Mouse (Mus musculus) 3T3-L1 (cell line): ENCODE results near the gene Rnf43.

Experiments
- DNase-seq: peaks from one replicate; pipeline ENCODE4 v3.0.0-alpha.2; 2015; ENCODE audit warnings: low read depth, low spot score

Gene Rnf43

GRCm38 (mm10) chr11:87677756-87678155 is 15.2 kb downstream of the Rnf43 start:
- no peak for DNase-seq

GRCm38 (mm10) chr11:87678545-87678944 is 16.0 kb downstream of the Rnf43 start:
- DNase-seq, result no peak

- DNase-seq, result no peak
Observed at GRCm38 (mm10) chr11:87678976-87679375, 16.5 kb downstream of the Rnf43 start.

- DNase-seq, result no peak
Observed at GRCm38 (mm10) chr11:87680786-87681185, 18.3 kb downstream of the Rnf43 start.

- DNase-seq, result no peak
Observed at GRCm38 (mm10) chr11:87682096-87682495, 19.6 kb downstream of the Rnf43 start.

GRCm38 (mm10) chr11:87682838-87683571 is 20.5 kb downstream of the Rnf43 start:
- no peak for DNase-seq

- peak; percentile 14 for DNase-seq
Observed at GRCm38 (mm10) chr11:87686407-87686806, 23.9 kb downstream of the Rnf43 start.

- no peak for DNase-seq
Observed at GRCm38 (mm10) chr11:87687246-87688225, 25.0 kb downstream of the Rnf43 start.

- no peak for DNase-seq
Observed at GRCm38 (mm10) chr11:87688478-87689203, 26.1 kb downstream of the Rnf43 start.

- DNase-seq, result no peak
Observed at GRCm38 (mm10) chr11:87689402-87689808, 26.9 kb downstream of the Rnf43 start.

- no peak for DNase-seq
Observed at GRCm38 (mm10) chr11:87690054-87690740, 27.7 kb downstream of the Rnf43 start.

- DNase-seq, result no peak
Observed at GRCm38 (mm10) chr11:87697131-87697682, 34.7 kb downstream of the Rnf43 start.

GRCm38 (mm10) chr11:87698126-87698525 is 35.6 kb downstream of the Rnf43 start:
- no peak for DNase-seq

GRCm38 (mm10) chr11:87701108-87701507 is 38.6 kb downstream of the Rnf43 start:
- no peak for DNase-seq

- no peak for DNase-seq
Observed at GRCm38 (mm10) chr11:87701877-87702620, 39.5 kb downstream of the Rnf43 start.

GRCm38 (mm10) chr11:87703654-87704053 is 41.1 kb downstream of the Rnf43 start:
- no peak for DNase-seq

- no peak for DNase-seq
Observed at GRCm38 (mm10) chr11:87704289-87704688, 41.8 kb downstream of the Rnf43 start.

- DNase-seq, result peak; percentile 5
Observed at GRCm38 (mm10) chr11:87707570-87707969, 45.0 kb downstream of the Rnf43 start.

- no peak for DNase-seq
Observed at GRCm38 (mm10) chr11:87708979-87709378, 46.5 kb downstream of the Rnf43 start.
